ENCODE assay signal across 16 mouse cellular contexts in the genomic region with DNA sequence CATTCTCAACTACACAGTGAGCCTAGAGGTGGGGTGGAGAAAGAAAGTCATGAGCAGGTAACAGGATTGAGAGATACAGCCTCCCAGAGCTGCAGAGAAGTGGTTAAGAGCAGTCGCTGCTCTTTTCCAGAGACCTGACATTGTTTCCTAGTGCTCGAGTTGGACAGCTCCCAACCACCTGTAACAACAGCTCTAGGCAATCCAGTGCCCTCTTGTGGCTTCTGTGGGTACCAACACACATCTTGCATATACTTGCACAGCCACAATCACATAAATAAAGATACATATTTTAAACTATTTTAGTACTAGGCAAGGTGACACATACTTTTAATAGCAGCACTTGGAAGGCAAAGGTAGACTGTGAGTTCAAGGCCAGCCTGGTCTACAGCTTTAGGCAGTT. TPM values are rescaled to one million over a fixed set of nuclear protein-coding genes. Genes with fewer than 3 reads are reported as not detected.
DNase-seq lines count a peak whose midpoint lies in the region; ATAC-seq and TF ChIP-seq lines count a peak whose summit lies in the region.
"Had no signal": no experiment of that assay in that cellular context is flagged by ENCODE, and none has a peak within 500 bp of the region (broad histone marks: within the 10 kb centered on the region; RNA-seq: fewer than 3 reads in every experiment).

No protein-coding gene starts in this region.

- H3K4me1 ChIP-seq in intestine, postnatal 0 days (replicated peaks; ENCODE audit: control insufficient read depth, insufficient read depth, low read length), result no peaks in the 10 kb centered on the region; the same call in 1 of the 2 replicates
- peaks cover 9% of the 10 kb centered on the region; the same call in 1 of the 2 replicates for H3K4me1 ChIP-seq in intestine, embryonic 15.5 days (replicated peaks)
- H3K4me1 ChIP-seq in midbrain, postnatal 0 days (ENCODE audit: insufficient read depth, low read length), result peaks cover 4% of the 10 kb centered on the region; the same call in 1 of the 2 replicates
- H3K4me1 ChIP-seq in midbrain, embryonic 16.5 days (ENCODE audit: control insufficient read depth, insufficient read depth, low read length), result peaks cover 9% of the 10 kb centered on the region; the same call in 1 of the 2 replicates
- no peaks in the 10 kb centered on the region for H3K4me1 ChIP-seq in MEL (ENCODE audit: control insufficient read depth in 1 of 2, insufficient read depth in 2 of 2, low read length in 2 of 2)

- H3K79me2 ChIP-seq in MEL (ENCODE audit: control insufficient read depth, insufficient read depth, low read length, poor library complexity), result no peaks in the 10 kb centered on the region

- ATAC-seq in intestine, postnatal 0 days, result no peak
- no peak for ATAC-seq in intestine, embryonic 15.5 days
- ATAC-seq in midbrain, postnatal 0 days (ENCODE audit: low FRiP score), result no peak
- no peak for ATAC-seq in midbrain, embryonic 16.5 days

- no peak overlapping the region for H3K4me2 ChIP-seq in intestine, postnatal 0 days (replicated peaks; ENCODE audit: low read depth)
- no peak overlapping the region for H3K4me2 ChIP-seq in intestine, embryonic 15.5 days (replicated peaks)
- no peak overlapping the region for H3K4me2 ChIP-seq in midbrain, postnatal 0 days (ENCODE audit: low read depth, low read length, poor library complexity, severe bottlenecking)
- no peak overlapping the region for H3K4me2 ChIP-seq in midbrain, embryonic 16.5 days (ENCODE audit: low read length)

- no peak overlapping the region for H3K9ac ChIP-seq in intestine, postnatal 0 days (ENCODE audit: low read depth, low read length)
- no peak overlapping the region for H3K9ac ChIP-seq in intestine, embryonic 15.5 days
- no peak overlapping the region for H3K9ac ChIP-seq in midbrain, postnatal 0 days (replicated peaks; ENCODE audit: low read length, poor library complexity, severe bottlenecking)
- H3K9ac ChIP-seq in midbrain, embryonic 16.5 days (ENCODE audit: low read depth, low read length), result no peak overlapping the region
- no peak overlapping the region for H3K9ac ChIP-seq in MEL (ENCODE audit: control insufficient read depth, low read depth, low read length, poor library complexity, severe bottlenecking)
- H3K9ac ChIP-seq: kidney, embryonic 15.5 days had no signal

- TF ChIP-seq POLR2A in MEL (IDR thresholded peaks at IDR 0.05; ENCODE audit: control insufficient read depth in 1 of 2, insufficient read depth in 1 of 2, low read depth in 1 of 2, low read length in 2 of 2, poor library complexity in 1 of 2), result no peak

- H3K27ac ChIP-seq in intestine, postnatal 0 days (ENCODE audit: low read depth, low read length), result no peak overlapping the region; the same call in 1 of the 2 replicates
- H3K27ac ChIP-seq in intestine, embryonic 15.5 days, result no peak overlapping the region
- H3K27ac ChIP-seq in midbrain, postnatal 0 days (ENCODE audit: low read depth, low read length), result no peak overlapping the region
- H3K27ac ChIP-seq in midbrain, embryonic 16.5 days (ENCODE audit: low read length), result no peak overlapping the region
- no peak overlapping the region for H3K27ac ChIP-seq in MEL (ENCODE audit: control insufficient read depth, low read depth, low read length)

- TF ChIP-seq EP300 in MEL (IDR thresholded peaks at IDR 0.05; ENCODE audit: low read depth in 1 of 2, low read length in 2 of 2), result no peak

- peak; percentile 43 for TF ChIP-seq CTCF in intestine, postnatal 0 days (IDR thresholded peaks at IDR 0.05; ENCODE audit: low read depth)
- TF ChIP-seq CTCF in midbrain, postnatal 0 days (IDR thresholded peaks at IDR 0.05), result peak; percentile 56
- TF ChIP-seq CTCF in MEL (IDR thresholded peaks at IDR 0.05 in 2 of 3, conservative IDR thresholded peaks at IDR 0.05 in 1 of 3; ENCODE audit: control insufficient read depth in 1 of 3, insufficient read depth in 1 of 3, low read depth in 2 of 3, low read length in 3 of 3, poor library complexity in 1 of 3, severe bottlenecking in 1 of 3), result peak; percentile 16 to 54 (median 39); a peak in 5 of 6 replicates

- peaks cover 11% of the 10 kb centered on the region; the same call in 1 of the 2 replicates for H3K27me3 ChIP-seq in intestine, postnatal 0 days (replicated peaks; ENCODE audit: control insufficient read depth, insufficient read depth, low read length)
- peaks cover 5% of the 10 kb centered on the region; the same call in 1 of the 2 replicates for H3K27me3 ChIP-seq in intestine, embryonic 15.5 days (replicated peaks)
- H3K27me3 ChIP-seq in midbrain, postnatal 0 days (ENCODE audit: insufficient read depth, low read length), result no peaks in the 10 kb centered on the region
- no peaks in the 10 kb centered on the region for H3K27me3 ChIP-seq in midbrain, embryonic 16.5 days (ENCODE audit: control insufficient read depth, insufficient read depth, low read depth, low read length)
- H3K27me3 ChIP-seq in MEL (ENCODE audit: control insufficient read depth in 1 of 2, insufficient read depth in 2 of 2, low read length in 2 of 2), result peaks cover 0 to 2% of the 10 kb centered on the region in 2 experiments; a peak in 2 of 4 replicates

- no peak overlapping the region for H3K4me3 ChIP-seq in intestine, postnatal 0 days (ENCODE audit: low read depth, low read length)
- H3K4me3 ChIP-seq in intestine, embryonic 15.5 days (replicated peaks), result no peak overlapping the region
- no peak overlapping the region for H3K4me3 ChIP-seq in midbrain, postnatal 0 days (ENCODE audit: low read depth, low read length)
- H3K4me3 ChIP-seq in midbrain, embryonic 16.5 days (ENCODE audit: low read depth, low read length), result no peak overlapping the region
- no peak overlapping the region for H3K4me3 ChIP-seq in MEL (ENCODE audit: control insufficient read depth in 1 of 2, insufficient read depth in 1 of 2, low read depth in 2 of 2, low read length in 2 of 2)

- no peaks in the 10 kb centered on the region for H3K36me3 ChIP-seq in intestine, postnatal 0 days (ENCODE audit: control insufficient read depth, insufficient read depth)
- no peaks in the 10 kb centered on the region for H3K36me3 ChIP-seq in intestine, embryonic 15.5 days
- H3K36me3 ChIP-seq in midbrain, postnatal 0 days (ENCODE audit: insufficient read depth, low read length), result no peaks in the 10 kb centered on the region
- no peaks in the 10 kb centered on the region for H3K36me3 ChIP-seq in midbrain, embryonic 16.5 days (ENCODE audit: control insufficient read depth, insufficient read depth, low read length)
- H3K36me3 ChIP-seq in MEL (ENCODE audit: control insufficient read depth in 1 of 2, insufficient read depth in 2 of 2, low read length in 2 of 2), result no peaks in the 10 kb centered on the region
- H3K36me3 ChIP-seq: forebrain, embryonic 12.5 days; G1E; hindbrain, embryonic 15.5 days; kidney, embryonic 15.5 days had no signal

- DNase-seq in midbrain, postnatal 0 days (ENCODE audit: low spot score), result no peak
- DNase-seq in MEL (ENCODE audit: low read depth, low spot score), result peak; percentile 68
- no peak for DNase-seq in retina, postnatal 1 day
- no peak for DNase-seq in kidney, adult 11 months
- DNase-seq: adrenal gland, postnatal 25 days; cerebellum, adult 8-10 months; heart, adult 11 months; heart, postnatal 10 days; lung, postnatal 14 days had no signal

- TF ChIP-seq RAD21 in MEL (IDR thresholded peaks at IDR 0.05; ENCODE audit: low read depth, low read length), result no peak

- WGBS in intestine, postnatal 0 days, result 79% methylated on average over 2 of the region's 2 CpGs
- WGBS in intestine, embryonic 15.5 days, result 70% methylated on average over 2 of the region's 2 CpGs
- whole genome bisulfite sequencing in midbrain, postnatal 0 days, result 84% methylated on average over 2 of the region's 2 CpGs
- 75% methylated on average over 2 of the region's 2 CpGs for WGBS in midbrain, embryonic 16.5 days

- no peaks in the 10 kb centered on the region for H3K9me3 ChIP-seq in intestine, postnatal 0 days (ENCODE audit: control insufficient read depth)
- H3K9me3 ChIP-seq in intestine, embryonic 15.5 days, result no peaks in the 10 kb centered on the region
- H3K9me3 ChIP-seq in midbrain, postnatal 0 days (ENCODE audit: low read length), result no peaks in the 10 kb centered on the region
- no peaks in the 10 kb centered on the region for H3K9me3 ChIP-seq in midbrain, embryonic 16.5 days (replicated peaks; ENCODE audit: control insufficient read depth, low read length, poor library complexity, severe bottlenecking)
- no peaks in the 10 kb centered on the region for H3K9me3 ChIP-seq in MEL (replicated peaks; ENCODE audit: insufficient read depth, low read length)
- H3K9me3 ChIP-seq: forebrain, embryonic 12.5 days; G1E; hindbrain, embryonic 15.5 days had no signal

TF ChIP-seq in MEL, 35 proteins besides CTCF, POLR2A, EP300 and RAD21:
- TF ChIP-seq HCFC1 (IDR thresholded peaks at IDR 0.05; ENCODE audit: low read depth, low read length) (no peak), POLR2AphosphoS2 (IDR thresholded peaks at IDR 0.05; ENCODE audit: low read length) (no peak), MEF2A (IDR thresholded peaks at IDR 0.05; ENCODE audit: extremely low read depth, insufficient replicate concordance, low read depth, low read length, poor library complexity, severe bottlenecking) (no peak), SIN3A (IDR thresholded peaks at IDR 0.05; ENCODE audit: low read length) (0 out of 2 replicates have a peak, but pooled peaks have one; percentile 23), E2F4 (IDR thresholded peaks at IDR 0.05; ENCODE audit: borderline replicate concordance, low read depth, low read length) (no peak)

RNA-seq across cellular contexts. Expression of gene Rhbdl3, which starts 9.7 kb away (rescaled TPM):
- 1.3 and 1.4 TPM in 2 replicates for polyA plus RNA-seq in intestine, postnatal 0 days (2015; fragmentation: Nextera tagmentation; extraction: Ambion mirVana)
- polyA plus RNA-seq in intestine, embryonic 15.5 days (2015; fragmentation: Nextera tagmentation; extraction: Ambion mirVana), result 2.2 and 3.1 TPM in 2 replicates
- total RNA-seq in midbrain, postnatal 0 days (2014; rRNA removed), result 1.9 and 5.7 TPM in 2 replicates
- polyA plus RNA-seq in midbrain, postnatal 0 days (2015; fragmentation: Nextera tagmentation; extraction: Ambion mirVana), result 1.4 and 1.7 TPM in 2 replicates
- polyA plus RNA-seq in midbrain, embryonic 16.5 days (2015; fragmentation: Nextera tagmentation; extraction: Ambion mirVana), result 4.7 and 5.1 TPM in 2 replicates
- total RNA-seq in MEL (2012; rRNA removed), result 0.04 and 0.13 TPM in 2 replicates
- under 1 TPM in 1 of 2 experiments, not detected in 1; 0.11 TPM for polyA plus RNA-seq in MEL (2012; ENCODE audit: insufficient read depth in 1 of 2, insufficient read length in 2 of 2, low read depth in 1 of 2, low replicate concordance in 2 of 2, missing spikeins in 1 of 2)
